Mouse (Mus musculus) bone marrow, adult 2 months (tissue): ENCODE results near the gene Krt10. TPM values are rescaled to one million over a fixed set of nuclear protein-coding genes. Genes with fewer than 3 reads are reported as not detected.

ENCODE experiments used
- H3K27ac ChIP-seq: fragments of 200-500 bp; 2 replicates; pipeline ENCODE4 v1.5.1; 2012; ENCODE audit warnings: low read depth, mild to moderate bottlenecking, control low read depth, inconsistent platforms, low read length; ENCODE audit not compliant: control insufficient read depth, poor library complexity, insufficient read depth
- H3K4me1 ChIP-seq: fragments of 200-500 bp; 2 replicates; pipeline ENCODE4 v1.6.1; 2011; ENCODE audit warnings: low read length; ENCODE audit not compliant: control insufficient read depth, insufficient read depth
- H3K4me3 ChIP-seq: fragments of 200-500 bp; replicated peaks from 2 replicates; pipeline ENCODE3; 2011; ENCODE audit warnings: mild to moderate bottlenecking, low read depth, low read length, control low read depth; ENCODE audit not compliant: control insufficient read depth
- CTCF ChIP-seq: fragments of 200-500 bp; IDR thresholded peaks from 2 replicates; pipeline ENCODE4 v1.5.1; 2011; ENCODE audit warnings: low read length, control low read depth; ENCODE audit not compliant: control insufficient read depth, insufficient read depth
- POLR2A ChIP-seq: fragments of 200-500 bp; IDR thresholded peaks from 2 replicates; pipeline ENCODE4 v1.6.1; 2011; ENCODE audit warnings: low read depth, mild to moderate bottlenecking, control low read depth, low read length, borderline replicate concordance; ENCODE audit not compliant: control insufficient read depth
- WGBS: fragments of 180-500 bp; shearing (Covaris S2); methylation state at CpG from one replicate; pipeline ENCODE4 v1.1.7; 2018; 5-methylcytosine and 5-hydroxymethylcytosine counted together
- polyA plus RNA-seq: library from polyadenylated mRNA; stranded (reverse); fragments of >200 nt; gene quantifications from 2 replicates; pipeline ENCODE4 v1.2.4, GENCODE M21; 2011; ENCODE audit warnings: low replicate concordance; ENCODE audit not compliant: missing spikeins, insufficient read depth, insufficient read length

The Krt10 gene
- not detected in 2 replicates for polyA plus RNA-seq

DNA sequence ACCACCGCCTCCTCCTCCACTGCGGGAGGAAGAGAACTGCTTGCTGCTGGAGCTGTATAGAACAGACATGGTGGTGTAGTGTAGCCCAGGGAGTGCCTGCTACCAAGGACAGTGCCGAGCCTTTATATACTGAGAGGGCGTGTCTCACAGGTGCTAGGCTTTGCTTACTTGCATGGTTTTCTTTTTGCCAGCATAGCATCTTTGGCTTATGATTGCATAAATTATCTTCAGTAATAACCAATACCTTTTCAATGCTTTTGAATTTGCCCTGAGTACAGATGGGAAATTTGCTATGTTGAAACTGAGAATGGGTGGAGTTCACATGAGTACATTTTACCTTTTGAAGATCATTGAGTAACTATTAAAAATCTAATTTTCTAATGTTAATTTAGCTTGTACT is at the start of gene Krt10:
Gene Krt10, minus strand, starts transcription at position 101 of the 400 bp plus-strand sequence.
- WGBS, result 74% methylated on average over 4 of the region's 4 CpGs
- Histone ChIP-seq H3K4me3 (no peak within 1 kb of the TSS), H3K27ac (no peak within 1 kb of the TSS), H3K4me1 (no peaks in the 10 kb centered on the region)
- TF ChIP-seq POLR2A (no peak), CTCF (no peak)

- no peak within 1 kb of the TSS for H3K4me3 ChIP-seq
Observed at GRCm38 (mm10) chr11:99437972-99438371, 48.8 kb upstream of the Krt10 start, which contains the start of gene Krt20. Gene Krt20, minus strand, starts transcription at chr11:99438150.

DNA sequence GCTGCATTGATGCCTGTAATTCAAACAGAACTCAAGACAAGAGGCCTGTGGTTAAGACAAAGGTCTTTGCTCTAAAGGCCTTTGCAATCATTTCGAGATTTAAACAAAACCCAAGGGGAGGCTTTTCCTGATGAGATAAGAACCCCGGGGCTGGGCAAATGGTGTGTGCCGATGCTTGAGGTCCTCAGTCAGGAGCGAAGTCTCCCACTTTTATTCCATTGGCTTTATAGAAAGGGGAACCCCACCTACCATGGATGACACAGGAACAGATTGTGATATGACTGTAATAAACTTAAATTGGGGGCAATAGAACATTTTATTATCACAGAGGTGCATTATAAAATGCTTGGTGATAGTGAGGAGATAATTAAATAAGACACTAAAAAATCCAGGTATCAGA is 47.5 kb upstream of the Krt10 start:
- no peak overlapping the region for H3K4me3 ChIP-seq
- 52% methylated on average over 4 of the region's 4 CpGs for WGBS
- TF ChIP-seq CTCF (no peak), POLR2A (no peak)
- H3K4me1 ChIP-seq, result no peaks in the 10 kb centered on the region
- no peak overlapping the region for H3K27ac ChIP-seq

More at GRCm38 (mm10) chr11:99437972-99438371, 48.8 kb upstream of the Krt10 start, which contains the start of gene Krt20:
- Histone ChIP-seq H3K27ac (no peak within 1 kb of the TSS), H3K4me1 (no peaks in the 10 kb centered on the region)
- no peak for TF ChIP-seq POLR2A
- no peak for TF ChIP-seq CTCF
- WGBS, result 52% methylated on average over 10 of the region's 10 CpGs

- Histone ChIP-seq H3K4me1 (no peaks in the 10 kb centered on the region), H3K4me3 (no peak overlapping the region), H3K27ac (no peak overlapping the region)
- TF ChIP-seq POLR2A (no peak), CTCF (no peak)
- WGBS, result 62% methylated on average over 12 of the region's 12 CpGs
Observed at GRCm38 (mm10) chr11:99430670-99431069, 41.5 kb upstream of the Krt10 start.

- TF ChIP-seq POLR2A (no peak), CTCF (no peak)
- Histone ChIP-seq H3K4me3 (no peak within 1 kb of the TSS), H3K4me1 (no peaks in the 10 kb centered on the region), H3K27ac (no peak within 1 kb of the TSS)
- WGBS, result 83% methylated on average over 10 of the region's 10 CpGs
Observed at GRCm38 (mm10) chr11:99422159-99422558, 33.0 kb upstream of the Krt10 start, which contains the start of gene Krt12. Gene Krt12, minus strand, starts transcription at chr11:99422259.

DNA sequence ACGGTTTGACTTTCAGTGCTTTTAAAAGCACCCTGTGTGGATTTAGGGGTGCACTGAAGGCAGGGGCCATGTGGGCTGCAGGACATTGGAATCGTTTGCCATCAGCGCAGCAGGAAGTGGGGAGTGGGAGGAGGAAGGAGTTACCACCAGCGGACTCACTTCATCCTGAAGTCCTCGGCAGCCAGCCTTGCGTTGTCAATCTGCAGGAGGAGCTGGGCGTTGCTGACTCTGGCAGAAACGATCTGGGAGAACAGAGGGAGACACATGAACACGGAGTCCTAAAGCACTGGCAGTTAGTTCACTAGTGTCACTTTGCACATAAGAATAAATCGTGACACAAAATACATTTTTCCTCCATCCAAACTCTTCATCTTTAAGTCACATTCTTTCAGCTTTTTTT is 31.4 kb upstream of the Krt10 start:
- TF ChIP-seq POLR2A (no peak), CTCF (no peak)
- H3K27ac ChIP-seq, result no peak overlapping the region
- 34% methylated on average over 10 of the region's 10 CpGs for WGBS
- H3K4me3 ChIP-seq, result no peak overlapping the region
- H3K4me1 ChIP-seq, result no peaks in the 10 kb centered on the region

GRCm38 (mm10) chr11:99417819-99418218 is 28.7 kb upstream of the Krt10 start:
- Histone ChIP-seq H3K4me1 (no peaks in the 10 kb centered on the region), H3K27ac (no peak overlapping the region), H3K4me3 (no peak overlapping the region)
- WGBS, result 64% methylated on average over 16 of the region's 16 CpGs
- TF ChIP-seq CTCF (no peak), POLR2A (no peak)

- Histone ChIP-seq H3K27ac (no peak overlapping the region), H3K4me1 (no peaks in the 10 kb centered on the region), H3K4me3 (no peak overlapping the region)
- 81% methylated on average over 13 of the region's 13 CpGs for WGBS
- no peak for TF ChIP-seq POLR2A
- no peak for TF ChIP-seq CTCF
Observed at GRCm38 (mm10) chr11:99416902-99417301, 27.7 kb upstream of the Krt10 start.

DNA sequence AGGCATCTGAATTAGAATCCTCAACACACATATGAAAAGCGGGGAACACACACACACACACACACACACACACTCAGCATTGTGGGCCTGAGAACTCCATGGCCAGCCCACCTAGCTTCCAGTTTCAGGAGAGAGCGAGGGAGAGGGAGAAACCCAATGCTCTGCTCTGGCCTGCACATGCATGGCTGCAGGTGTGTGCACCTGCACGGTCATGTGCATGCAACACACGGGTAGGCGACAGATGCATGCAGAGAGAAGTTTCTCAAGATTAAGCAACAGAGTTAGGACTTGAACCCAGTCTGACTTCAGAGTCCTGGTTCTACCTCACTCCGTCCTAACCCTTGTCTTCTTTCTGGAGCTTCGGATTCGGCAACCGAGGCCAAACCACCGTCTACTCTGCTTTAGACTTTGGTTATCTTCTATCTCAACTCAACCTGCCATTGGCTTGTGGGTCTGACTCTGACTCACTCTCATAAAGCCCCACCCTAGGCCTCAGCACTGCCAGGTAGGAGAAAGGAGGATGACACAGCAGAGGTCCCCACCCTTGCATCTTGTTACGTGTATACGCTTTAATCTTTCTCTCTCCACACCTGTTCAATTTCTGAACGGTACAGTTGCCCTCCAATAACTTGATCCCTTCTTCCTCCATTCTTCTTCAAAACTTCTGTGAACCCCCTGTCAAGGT is 25.4 kb upstream of the Krt10 start:
- TF ChIP-seq POLR2A (no peak), CTCF (no peak)
- no peak overlapping the region for H3K27ac ChIP-seq
- H3K4me3 ChIP-seq, result no peak overlapping the region
- 80% methylated on average over 13 of the region's 13 CpGs for WGBS
- H3K4me1 ChIP-seq, result no peaks in the 10 kb centered on the region

DNA sequence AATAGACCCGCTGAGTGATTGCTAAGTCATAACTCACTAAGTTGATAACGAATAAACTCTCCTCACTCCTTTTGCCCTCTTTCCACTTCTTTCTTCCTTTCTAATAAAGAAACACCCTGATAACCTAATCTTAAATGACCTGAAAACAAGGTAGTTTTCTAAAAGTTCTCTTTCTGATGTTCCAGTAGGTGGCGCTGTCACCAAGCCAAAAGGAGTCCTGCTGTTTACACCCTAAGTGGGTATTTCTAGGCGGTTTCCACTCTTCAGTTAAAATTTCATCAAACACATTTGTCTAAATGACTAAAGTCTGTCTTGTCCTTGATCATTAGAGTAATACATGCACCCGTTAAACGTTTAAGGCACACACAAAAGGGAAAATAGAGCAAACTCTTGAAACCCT is 24.1 kb upstream of the Krt10 start:
- no peak overlapping the region for H3K4me3 ChIP-seq
- no peak for TF ChIP-seq POLR2A
- TF ChIP-seq CTCF, result no peak
- 22% methylated on average over 6 of the region's 6 CpGs for WGBS
- H3K27ac ChIP-seq, result no peak overlapping the region
- H3K4me1 ChIP-seq, result no peaks in the 10 kb centered on the region
